ENCODE assay signal across 20 mouse cellular contexts in genomic region chr3:134015412-134015811, GRCm38 (mm10).
DNase-seq lines count a peak whose midpoint lies in the region; ATAC-seq lines count a peak whose summit lies in the region.
"Had no signal": no experiment of that assay in that cellular context is flagged by ENCODE, and none has a peak within 500 bp of the region (broad histone marks: within the 10 kb centered on the region; RNA-seq: fewer than 3 reads in every experiment).

No protein-coding gene starts in this region.

- no peak overlapping the region for H3K9ac ChIP-seq in kidney, embryonic 16.5 days (replicated peaks; ENCODE audit: low read length)
- H3K9ac ChIP-seq: embryonic facial prominence, embryonic 15.5 days; heart, embryonic 13.5 days; hindbrain, embryonic 13.5 days; intestine, embryonic 15.5 days had no signal

- no peak overlapping the region for H3K4me2 ChIP-seq in kidney, embryonic 16.5 days (replicated peaks; ENCODE audit: low read depth, low read length)
- H3K4me2 ChIP-seq: embryonic facial prominence, embryonic 15.5 days; heart, embryonic 13.5 days; hindbrain, embryonic 13.5 days; intestine, embryonic 15.5 days had no signal

- H3K4me1 ChIP-seq in kidney, embryonic 16.5 days (ENCODE audit: insufficient read depth, low read length), result peaks cover 6% of the 10 kb centered on the region; the same call in 1 of the 2 replicates
- H3K4me1 ChIP-seq: embryonic facial prominence, embryonic 15.5 days; hindbrain, embryonic 13.5 days; intestine, embryonic 15.5 days had no signal

- H3K9me3 ChIP-seq in kidney, embryonic 16.5 days (ENCODE audit: low read length), result no peaks in the 10 kb centered on the region
- H3K9me3 ChIP-seq: embryonic facial prominence, embryonic 15.5 days; heart, embryonic 13.5 days; hindbrain, embryonic 13.5 days; intestine, embryonic 15.5 days had no signal

- H3K27ac ChIP-seq in kidney, embryonic 16.5 days (ENCODE audit: low read length), result no peak overlapping the region
- H3K27ac ChIP-seq: embryonic facial prominence, embryonic 15.5 days; gastrocnemius, adult 2 months; heart, embryonic 13.5 days; hindbrain, embryonic 13.5 days; intestine, embryonic 15.5 days had no signal

- 74% methylated on average over 3 of the region's 3 CpGs for WGBS in kidney, embryonic 16.5 days

- H3K4me3 ChIP-seq in kidney, embryonic 16.5 days (ENCODE audit: low read length), result no peak overlapping the region
- H3K4me3 ChIP-seq: embryonic facial prominence, embryonic 15.5 days; erythroblast, embryonic 14.5 days; gastrocnemius, adult 2 months; heart, embryonic 13.5 days; hindbrain, embryonic 13.5 days; intestine, embryonic 15.5 days had no signal

- DNase-seq in heart, adult 11 months, result peak; percentile 22
- DNase-seq in heart, postnatal 14 days, result no peak
- DNase-seq in kidney, adult 18-20 months, result no peak
- DNase-seq in retina, postnatal 1 day, result peak; percentile 10
- DNase-seq in retina, embryonic 14.5 days (ENCODE audit: low spot score), result no peak
- DNase-seq in thymus, postnatal 0 days (ENCODE audit: low spot score), result no peak
- DNase-seq: adrenal gland, adult 8-10 months; adrenal gland, postnatal 36 days; cerebellum, adult 11 months; cerebellum, adult 8-10 months; cerebellum, postnatal 14 days; gastrocnemius, adult 2 months; gastrocnemius, postnatal 25 days; heart, postnatal 4 days had no signal

- no peaks in the 10 kb centered on the region for H3K27me3 ChIP-seq in kidney, embryonic 16.5 days (ENCODE audit: insufficient read depth, low read length)
- H3K27me3 ChIP-seq: embryonic facial prominence, embryonic 15.5 days; heart, embryonic 13.5 days; hindbrain, embryonic 13.5 days; intestine, embryonic 15.5 days had no signal

- H3K36me3 ChIP-seq in kidney, embryonic 16.5 days (ENCODE audit: insufficient read depth, low read length), result no peaks in the 10 kb centered on the region
- H3K36me3 ChIP-seq: embryonic facial prominence, embryonic 15.5 days; heart, embryonic 13.5 days; hindbrain, embryonic 13.5 days; intestine, embryonic 15.5 days had no signal

- peak; percentile 49; the same call in 1 of the 2 replicates for ATAC-seq in kidney, embryonic 16.5 days (ENCODE audit: low FRiP score, low TSS enrichment)

- intact Hi-C loops in heart, postnatal 14 days (cut with DNase I), result no loop called here

Comparison
In these comparisons a context has a peak if more than half of its experiments do, and no peak if none do; other contexts are left out.
1. DNase-seq: peak in heart, adult 11 months (single experiment) and retina, postnatal 1 day (single experiment); none in heart, postnatal 14 days (0 of 2), kidney, adult 18-20 months (single experiment), retina, embryonic 14.5 days (single experiment) and thymus, postnatal 0 days (single experiment).